Mouse (Mus musculus): ENCODE results near the gene Abi2.

DNA sequence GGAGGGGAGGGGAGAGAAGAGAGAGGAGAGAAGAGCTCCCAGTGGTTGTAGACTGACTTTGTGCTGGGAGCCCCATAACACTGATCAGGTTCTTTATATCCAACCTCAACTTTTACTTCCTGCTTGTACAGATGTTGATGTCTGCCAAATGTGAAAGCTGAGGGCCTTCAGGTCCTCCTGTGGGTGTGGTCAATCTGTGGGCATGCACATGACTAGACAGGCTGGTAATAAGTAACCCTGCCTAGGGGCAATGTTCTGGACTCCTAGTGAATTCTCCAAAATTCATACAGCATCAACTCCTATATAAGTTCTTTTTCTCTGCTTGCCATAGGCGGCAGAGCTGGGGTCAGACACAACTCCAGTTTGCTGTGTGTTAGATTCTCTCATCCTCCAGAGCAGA lies 47.8 kb upstream of the Abi2 start:
- no peak for TF ChIP-seq POLR2A (IDR thresholded peaks at IDR 0.05; ENCODE audit: control insufficient read depth, extremely low read depth, insufficient read depth, low read length, poor library complexity)
- no peak for TF ChIP-seq CTCF (IDR thresholded peaks at IDR 0.05; ENCODE audit: borderline replicate concordance, control insufficient read depth, extremely low read depth, insufficient read depth, low read length, poor library complexity)
